Mouse (Mus musculus): ENCODE results near the gene 4931406P16Rik. TPM values are rescaled to one million over a fixed set of nuclear protein-coding genes. Genes with fewer than 3 reads are reported as not detected.
A peak's percentile ranks its signal among the peaks of the same experiment; 100 is the strongest.

Gene 4931406P16Rik
- polyA plus RNA-seq, 1 experiment, result 32.8 TPM

DNA sequence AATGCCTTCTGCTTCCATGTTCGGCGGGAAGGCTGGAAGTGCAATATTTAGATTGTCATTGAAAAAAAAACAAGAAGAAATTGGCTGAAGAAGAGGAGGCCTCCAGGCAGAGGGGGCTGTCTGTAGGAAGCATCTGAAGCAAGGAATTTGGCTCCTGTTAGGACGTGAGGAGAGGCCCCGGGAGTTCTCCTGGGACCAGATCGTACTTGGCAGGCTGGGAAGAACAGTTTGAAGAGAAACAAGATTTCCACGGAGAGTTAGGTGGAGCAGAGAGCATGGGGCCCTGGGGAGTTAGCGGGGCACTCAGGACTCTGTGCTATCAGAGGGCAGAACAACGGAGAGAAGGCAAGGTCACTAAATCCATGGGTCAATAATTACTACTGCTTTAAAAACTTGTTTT is 10.0 kb upstream of the 4931406P16Rik start:
- H3K27me3 ChIP-seq (ENCODE audit: control insufficient read depth, insufficient read depth, low read length), result no peaks in the 10 kb centered on the region
- H3K4me1 ChIP-seq (ENCODE audit: control insufficient read depth, insufficient read depth, low read length), result no peaks in the 10 kb centered on the region
- no peak for DNase-seq
- H3K27ac ChIP-seq (ENCODE audit: insufficient read depth, low read length), result no peak overlapping the region
- TF ChIP-seq CTCF (IDR thresholded peaks at IDR 0.05; ENCODE audit: borderline replicate concordance, insufficient read depth, low read depth, low read length) (no peak), POLR2A (IDR thresholded peaks at IDR 0.05; ENCODE audit: borderline replicate concordance, insufficient read depth, low read length) (no peak)
- no peak overlapping the region for H3K4me3 ChIP-seq (replicated peaks; ENCODE audit: insufficient read depth, low read depth, low read length)
- WGBS, result 39% methylated on average over 8 of the region's 8 CpGs

DNA sequence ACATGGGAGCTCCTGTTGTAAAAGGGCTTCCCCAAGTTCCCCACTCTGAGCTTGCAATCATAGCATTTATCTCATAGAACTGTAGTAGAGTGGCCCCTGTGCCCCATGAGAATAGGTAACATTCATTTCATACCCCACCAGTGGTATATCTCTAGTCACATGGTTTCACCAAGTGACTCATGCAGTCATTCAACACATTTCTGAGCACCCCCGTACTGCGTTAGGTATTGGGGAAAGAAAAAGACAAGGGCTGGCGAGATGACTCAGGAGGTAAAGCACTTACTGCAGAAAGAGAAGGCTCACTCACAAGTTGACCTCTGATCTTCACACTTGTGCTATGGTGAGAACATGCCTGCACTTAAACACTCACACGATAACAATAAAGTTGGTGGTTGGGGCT is 8.6 kb upstream of the 4931406P16Rik start:
- Histone ChIP-seq H3K4me3 (replicated peaks; ENCODE audit: insufficient read depth, low read depth, low read length) (no peak overlapping the region), H3K4me1 (ENCODE audit: control insufficient read depth, insufficient read depth, low read length) (no peaks in the 10 kb centered on the region), H3K27ac (ENCODE audit: insufficient read depth, low read length) (no peak overlapping the region), H3K27me3 (ENCODE audit: control insufficient read depth, insufficient read depth, low read length) (no peaks in the 10 kb centered on the region)
- TF ChIP-seq POLR2A (IDR thresholded peaks at IDR 0.05; ENCODE audit: borderline replicate concordance, insufficient read depth, low read length) (no peak), CTCF (IDR thresholded peaks at IDR 0.05; ENCODE audit: borderline replicate concordance, insufficient read depth, low read depth, low read length) (no peak)
- no peak for DNase-seq
- WGBS, result 96% methylated on average over 4 of the region's 4 CpGs

DNA sequence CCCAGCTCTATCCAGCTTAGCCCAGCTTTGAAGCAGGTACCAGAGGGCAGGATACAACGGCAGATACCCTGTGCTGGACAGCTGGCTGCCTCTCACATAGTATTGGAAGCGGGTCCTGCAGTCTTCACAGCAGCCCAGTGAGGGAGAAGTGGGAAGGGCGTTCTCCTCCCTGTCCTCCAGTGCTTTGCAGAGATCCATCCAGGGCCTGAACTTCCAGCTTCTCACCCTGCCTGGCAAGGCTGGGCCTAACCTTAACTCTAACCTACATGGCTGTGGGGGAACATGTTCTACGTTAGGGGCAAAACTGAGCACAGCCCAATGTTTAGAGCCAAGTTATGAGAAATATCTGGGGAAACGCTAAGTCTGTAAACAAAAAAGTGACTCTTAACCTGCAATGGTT is 7.8 kb upstream of the 4931406P16Rik start:
- Histone ChIP-seq H3K27me3 (ENCODE audit: control insufficient read depth, insufficient read depth, low read length) (no peaks in the 10 kb centered on the region), H3K4me3 (replicated peaks; ENCODE audit: insufficient read depth, low read depth, low read length) (no peak overlapping the region), H3K4me1 (ENCODE audit: control insufficient read depth, insufficient read depth, low read length) (no peaks in the 10 kb centered on the region), H3K27ac (ENCODE audit: insufficient read depth, low read length) (no peak overlapping the region)
- no peak for DNase-seq
- 83% methylated on average over 5 of the region's 5 CpGs for WGBS
- no peak for TF ChIP-seq POLR2A (IDR thresholded peaks at IDR 0.05; ENCODE audit: borderline replicate concordance, insufficient read depth, low read length)
- no peak for TF ChIP-seq CTCF (IDR thresholded peaks at IDR 0.05; ENCODE audit: borderline replicate concordance, insufficient read depth, low read depth, low read length)

DNA sequence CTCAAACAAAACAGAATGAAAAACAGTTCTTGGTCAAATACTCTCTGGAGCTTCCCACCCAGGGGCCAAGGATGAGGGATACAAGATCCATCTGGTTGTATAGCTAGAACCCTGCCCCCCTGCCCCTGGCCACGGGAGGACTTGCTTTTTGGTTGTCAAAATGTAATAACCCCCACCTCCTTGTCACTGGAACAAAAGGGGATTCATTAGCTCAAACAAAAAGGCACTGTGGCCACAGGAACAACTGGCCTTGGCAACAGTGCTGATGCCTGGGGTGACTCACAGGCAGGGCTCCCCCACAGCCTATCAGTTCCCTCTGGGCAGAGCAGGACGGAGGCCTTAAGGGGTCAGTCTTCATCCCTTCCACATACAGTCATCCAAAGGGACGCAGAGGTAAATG is 6.6 kb upstream of the 4931406P16Rik start:
- TF ChIP-seq POLR2A (IDR thresholded peaks at IDR 0.05; ENCODE audit: borderline replicate concordance, insufficient read depth, low read length) (no peak), CTCF (IDR thresholded peaks at IDR 0.05; ENCODE audit: borderline replicate concordance, insufficient read depth, low read depth, low read length) (no peak)
- Histone ChIP-seq H3K4me1 (ENCODE audit: control insufficient read depth, insufficient read depth, low read length) (no peaks in the 10 kb centered on the region), H3K27me3 (ENCODE audit: control insufficient read depth, insufficient read depth, low read length) (no peaks in the 10 kb centered on the region), H3K4me3 (replicated peaks; ENCODE audit: insufficient read depth, low read depth, low read length) (peak overlapping the region; percentile 44), H3K27ac (ENCODE audit: insufficient read depth, low read length) (peak overlapping the region; percentile 77; the same call in 1 of the 2 replicates)
- peak in 1 of 2 experiments; percentile 49 for DNase-seq
- 31% methylated on average over 3 of the region's 3 CpGs for WGBS

DNA sequence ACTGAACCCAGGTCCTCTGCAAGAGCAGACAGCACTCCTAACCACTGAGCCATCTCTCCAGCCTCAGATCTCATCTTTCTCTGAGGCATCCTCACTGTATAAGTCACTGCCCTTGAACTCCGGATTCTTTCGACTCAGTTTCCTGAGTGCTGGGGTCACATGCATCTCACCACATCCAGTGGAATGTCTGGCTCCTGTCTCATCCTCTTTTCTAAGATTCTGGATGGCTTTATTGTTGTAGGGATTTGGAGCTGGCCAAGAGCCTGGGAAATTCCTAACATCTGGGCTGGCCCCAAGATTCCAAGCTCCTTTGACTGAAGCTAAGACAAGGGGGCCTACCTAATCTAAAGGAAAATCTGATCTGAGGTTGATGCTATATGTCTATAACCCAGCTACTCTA is 5.8 kb upstream of the 4931406P16Rik start:
- TF ChIP-seq POLR2A (IDR thresholded peaks at IDR 0.05; ENCODE audit: borderline replicate concordance, insufficient read depth, low read length) (no peak), CTCF (IDR thresholded peaks at IDR 0.05; ENCODE audit: borderline replicate concordance, insufficient read depth, low read depth, low read length) (no peak)
- H3K27ac ChIP-seq (ENCODE audit: insufficient read depth, low read length), result peak overlapping the region; percentile 31; the same call in 1 of the 2 replicates
- 85% methylated on average over 2 of the region's 2 CpGs for WGBS

DNA sequence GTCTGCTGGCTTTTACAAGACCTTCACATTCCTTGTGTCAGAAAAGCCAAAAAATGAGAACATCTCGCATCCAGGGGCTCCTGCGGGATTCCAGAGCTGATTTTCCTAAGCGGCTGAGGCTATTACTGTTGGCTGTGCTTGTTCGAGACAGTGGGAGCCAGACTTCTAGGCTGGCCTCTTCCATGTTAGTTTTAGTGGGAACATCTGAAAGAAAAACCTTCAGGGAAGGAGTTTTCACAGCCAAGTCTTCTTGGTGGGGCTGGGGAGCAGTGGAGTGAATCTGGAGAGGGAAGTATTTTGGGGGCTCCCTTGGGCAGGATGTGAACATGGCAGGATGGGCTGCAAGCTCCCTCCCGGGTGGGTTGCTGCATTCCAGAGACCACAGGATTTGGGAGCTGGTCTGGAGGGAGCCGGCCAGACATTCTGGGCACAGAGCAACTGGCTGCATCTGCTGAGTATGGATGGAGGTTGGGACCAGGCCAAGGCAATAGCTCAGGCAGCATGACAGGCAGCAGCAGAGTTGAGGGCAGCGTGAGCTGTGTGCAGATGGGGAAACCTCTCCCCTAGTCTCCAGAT is 4.6 kb upstream of the 4931406P16Rik start:
- TF ChIP-seq CTCF (IDR thresholded peaks at IDR 0.05; ENCODE audit: borderline replicate concordance, insufficient read depth, low read depth, low read length), result no peak
- no peak for TF ChIP-seq POLR2A (IDR thresholded peaks at IDR 0.05; ENCODE audit: borderline replicate concordance, insufficient read depth, low read length)
- Histone ChIP-seq H3K27me3 (ENCODE audit: control insufficient read depth, insufficient read depth, low read length) (no peaks in the 10 kb centered on the region), H3K27ac (ENCODE audit: insufficient read depth, low read length) (no peak overlapping the region), H3K4me3 (replicated peaks; ENCODE audit: insufficient read depth, low read depth, low read length) (no peak overlapping the region), H3K4me1 (ENCODE audit: control insufficient read depth, insufficient read depth, low read length) (no peaks in the 10 kb centered on the region)
- DNase-seq, result peak; percentile 28 to 31
- WGBS, result 40% methylated on average over 7 of the region's 7 CpGs

More for the DNA sequence above, 5.8 kb upstream of the 4931406P16Rik start:
- no peaks in the 10 kb centered on the region for H3K27me3 ChIP-seq (ENCODE audit: control insufficient read depth, insufficient read depth, low read length)
- no peak overlapping the region for H3K4me3 ChIP-seq (replicated peaks; ENCODE audit: insufficient read depth, low read depth, low read length)
- no peaks in the 10 kb centered on the region for H3K4me1 ChIP-seq (ENCODE audit: control insufficient read depth, insufficient read depth, low read length)
- no peak for DNase-seq

DNA sequence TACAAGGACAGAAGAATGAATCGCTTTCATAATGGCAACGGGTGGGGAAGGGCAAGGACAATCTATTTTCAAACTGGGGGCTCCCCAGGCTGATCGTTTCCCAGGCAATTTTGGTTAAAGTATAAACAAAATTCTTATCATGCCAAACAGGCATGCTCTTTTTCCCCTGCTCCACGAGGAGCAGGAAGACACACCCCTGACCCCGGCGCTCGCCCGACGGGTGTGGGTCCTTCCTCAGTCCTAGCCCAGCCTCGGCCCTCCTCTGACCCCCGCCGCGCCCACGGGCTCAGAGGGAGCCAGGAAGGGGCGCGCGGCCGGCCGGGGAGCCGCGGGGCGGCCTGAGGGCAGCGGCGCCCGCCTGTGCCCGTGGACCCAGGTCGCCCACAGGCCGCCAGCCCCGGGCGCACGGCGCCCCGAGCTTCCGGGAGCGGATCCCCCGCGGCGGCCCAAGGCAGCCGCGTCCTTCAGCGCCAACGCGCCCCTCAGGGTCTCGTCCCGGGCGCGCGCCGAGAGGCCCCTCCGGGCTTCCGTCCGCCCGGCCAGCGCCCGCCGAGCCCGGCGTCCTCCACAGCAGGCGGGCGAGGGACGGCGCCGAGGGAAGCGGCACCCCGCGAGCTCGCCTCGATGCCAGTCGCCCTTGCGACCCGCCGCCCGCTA is 437 bp downstream of the 4931406P16Rik start:
- TF ChIP-seq POLR2A (IDR thresholded peaks at IDR 0.05; ENCODE audit: borderline replicate concordance, insufficient read depth, low read length) (no peak), CTCF (IDR thresholded peaks at IDR 0.05; ENCODE audit: borderline replicate concordance, insufficient read depth, low read depth, low read length) (no peak)
- WGBS, result under 1% methylated on average over 50 of the region's 73 CpGs
- Histone ChIP-seq H3K27ac (ENCODE audit: insufficient read depth, low read length) (peak overlapping the region; percentile 68), H3K27me3 (ENCODE audit: control insufficient read depth, insufficient read depth, low read length) (no peaks in the 10 kb centered on the region), H3K4me3 (replicated peaks; ENCODE audit: insufficient read depth, low read depth, low read length) (peak overlapping the region; percentile 100), H3K4me1 (ENCODE audit: control insufficient read depth, insufficient read depth, low read length) (no peaks in the 10 kb centered on the region)
- no peak for DNase-seq

DNA sequence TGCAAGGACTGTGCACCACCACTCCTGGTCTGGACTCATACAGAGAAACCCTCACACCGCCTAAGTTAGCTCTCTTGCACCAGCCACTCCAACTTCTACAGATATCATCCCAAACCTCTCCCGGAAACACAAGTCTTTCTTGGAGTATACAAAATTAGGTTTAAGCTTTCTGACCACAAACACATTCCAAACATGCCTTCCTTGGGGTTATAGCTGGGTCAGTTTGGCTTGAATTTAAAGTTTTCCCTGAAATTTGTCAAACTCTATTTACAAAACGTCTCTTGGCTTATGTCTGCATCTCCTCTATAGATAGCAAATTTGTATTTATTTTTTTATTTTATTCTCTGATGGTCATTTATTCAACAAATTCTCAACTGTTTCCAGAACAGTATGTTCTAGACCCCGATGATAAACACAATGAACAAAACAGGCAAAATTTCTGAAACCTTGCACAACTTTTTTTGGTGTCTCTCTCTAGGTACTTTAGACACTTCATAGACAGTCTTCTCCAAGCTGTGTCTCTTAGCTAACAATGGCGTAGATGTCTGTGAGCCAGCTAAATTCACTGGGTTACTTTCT is 4.1 kb downstream of the 4931406P16Rik start:
- Histone ChIP-seq H3K4me1 (ENCODE audit: control insufficient read depth, insufficient read depth, low read length) (peaks cover 2% of the 10 kb centered on the region; the same call in 1 of the 2 replicates), H3K27ac (ENCODE audit: insufficient read depth, low read length) (no peak overlapping the region), H3K27me3 (ENCODE audit: control insufficient read depth, insufficient read depth, low read length) (no peaks in the 10 kb centered on the region), H3K4me3 (replicated peaks; ENCODE audit: insufficient read depth, low read depth, low read length) (no peak overlapping the region)
- WGBS, result 92% methylated on average over 5 of the region's 5 CpGs
- no peak for TF ChIP-seq POLR2A (IDR thresholded peaks at IDR 0.05; ENCODE audit: borderline replicate concordance, insufficient read depth, low read length)
- no peak for TF ChIP-seq CTCF (IDR thresholded peaks at IDR 0.05; ENCODE audit: borderline replicate concordance, insufficient read depth, low read depth, low read length)
- DNase-seq, result no peak
